Mouse (Mus musculus) myocyte (in vitro differentiated cells): ENCODE measurements around the gene Myrip.

Experiments
- E2F4 ChIP-seq: IDR thresholded peaks from one replicate; pipeline ENCODE4 v1.6.1; 2011; ENCODE audit warnings: mild to moderate bottlenecking, control low read depth, moderate library complexity; ENCODE audit not compliant: insufficient read depth
- MAX ChIP-seq: IDR thresholded peaks from one replicate; pipeline ENCODE4 v1.6.1; 2011; ENCODE audit warnings: low read depth, mild to moderate bottlenecking, control low read depth
- MYOD1 ChIP-seq, 3 experiments: IDR thresholded peaks; one replicate each; pipeline ENCODE4 v1.6.1; 2011; ENCODE audit warnings: control low read depth in 2 of 3, low read depth in 2 of 3, mild to moderate bottlenecking in 2 of 3, moderate library complexity in 1 of 3; ENCODE audit not compliant: insufficient read length in 2 of 3, control insufficient read depth in 1 of 3
- POLR2A ChIP-seq: IDR thresholded peaks from one replicate; pipeline ENCODE4 v1.6.1; 2011; ENCODE audit warnings: low read depth, mild to moderate bottlenecking, control low read depth, moderate library complexity; ENCODE audit not compliant: insufficient read length
- POLR2AphosphoS2 ChIP-seq: IDR thresholded peaks from one replicate; pipeline ENCODE4 v1.6.1; 2011; ENCODE audit warnings: low read depth, control low read depth; ENCODE audit not compliant: insufficient read length
- TCF12 ChIP-seq: IDR thresholded peaks from one replicate; pipeline ENCODE4 v1.6.1; 2011; ENCODE audit warnings: mild to moderate bottlenecking, control low read depth; ENCODE audit not compliant: poor library complexity, insufficient read depth, severe bottlenecking
- TCF3 ChIP-seq: IDR thresholded peaks from one replicate; pipeline ENCODE4 v1.6.1; 2011; ENCODE audit warnings: low read depth, control low read depth; ENCODE audit not compliant: insufficient read length
- USF1 ChIP-seq: IDR thresholded peaks from one replicate; pipeline ENCODE4 v1.6.1; 2011; ENCODE audit warnings: low read depth, mild to moderate bottlenecking, control low read depth, moderate library complexity

DNA sequence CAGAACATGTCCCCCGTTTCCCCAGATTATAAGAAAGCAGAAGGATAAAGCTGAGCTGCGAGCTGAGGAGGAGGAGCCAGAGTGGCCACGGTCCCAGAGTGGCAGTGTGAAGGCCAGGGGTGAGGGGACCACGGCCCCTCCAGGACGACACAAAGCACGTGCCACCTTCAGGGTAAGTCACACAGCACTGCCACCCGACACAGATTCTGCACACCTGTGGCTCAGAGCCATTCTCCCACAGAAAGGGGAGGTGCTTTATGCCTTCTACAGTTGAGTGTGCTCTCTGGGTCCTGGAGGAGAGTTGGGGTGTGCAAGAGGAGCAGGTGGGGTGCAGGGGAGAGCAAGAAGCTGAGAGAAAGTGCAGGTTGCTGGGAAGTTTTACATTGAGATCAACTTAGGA is 123.3 kb downstream of the Myrip start:
- TF ChIP-seq POLR2A (no peak), TCF12 (no peak), MYOD1 (IDR thresholded peaks at IDR 0.05; ENCODE audit: control insufficient read depth in 1 of 3, insufficient read length in 2 of 3, low read depth in 2 of 3) (no peak), USF1 (no peak), TCF3 (no peak), E2F4 (no peak), POLR2AphosphoS2 (no peak), MAX (no peak)
